Mouse (Mus musculus): ENCODE measurements around the gene Snrpd3.

DNA sequence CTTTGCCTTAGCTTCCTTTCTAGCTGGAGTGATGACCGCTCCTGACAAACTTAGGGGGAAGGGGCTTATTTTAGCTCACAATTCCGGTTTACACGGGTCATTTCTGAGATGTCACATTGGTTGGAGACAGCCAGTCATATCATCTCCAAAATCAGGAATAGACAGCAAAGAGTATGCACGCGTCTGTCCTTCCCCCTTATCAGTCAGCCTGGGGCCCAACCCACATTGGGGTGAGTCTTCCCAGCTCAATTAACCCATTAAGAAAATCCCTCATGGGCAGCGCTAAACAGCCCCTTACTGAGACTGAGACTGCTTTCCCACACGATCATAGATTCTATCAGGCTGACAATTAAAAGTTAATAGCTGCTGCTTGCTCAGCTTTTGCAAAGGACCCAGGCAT, 3.0 kb upstream of the Snrpd3 start:
- TF ChIP-seq GATA1 (IDR thresholded peaks at IDR 0.05; ENCODE audit: low read length): peak; percentile 91
- TF ChIP-seq TAL1 (IDR thresholded peaks at IDR 0.05; ENCODE audit: low read length): no peak

All from erythroblast, embryonic 14.5 days (primary cell).